Mouse (Mus musculus) intestine, embryonic 15.5 days (tissue): Measurements from ENCODE around the gene Edn3. TPM values are rescaled to one million over a fixed set of nuclear protein-coding genes. Genes with fewer than 3 reads are reported as not detected.

Experiments
- ATAC-seq: fragments of 200-750 bp; cut with Nextera tagmentation; 2 replicates; pipeline ENCODE4 v1.8.0; 2017; ENCODE audit warnings: moderate TSS enrichment, moderate library complexity
- H3K27ac ChIP-seq: fragments of 300-500 bp; sonication (generic); 2 replicates; pipeline ENCODE4 v1.5.1; 2015; ENCODE audit warnings: mild to moderate bottlenecking, inconsistent platforms
- H3K27me3 ChIP-seq: fragments of 300-500 bp; sonication (generic); replicated peaks from 2 replicates; pipeline ENCODE4 v1.6.1; 2015; ENCODE audit warnings: inconsistent platforms
- H3K36me3 ChIP-seq: fragments of 300-500 bp; sonication (generic); 2 replicates; pipeline ENCODE4 v1.6.1; 2015; ENCODE audit warnings: inconsistent platforms
- H3K4me1 ChIP-seq: fragments of 300-500 bp; sonication (generic); replicated peaks from 2 replicates; pipeline ENCODE4 v1.6.1; 2015; ENCODE audit warnings: inconsistent platforms
- H3K4me2 ChIP-seq: fragments of 300-500 bp; sonication (generic); replicated peaks from 2 replicates; pipeline ENCODE4 v1.6.1; 2015; ENCODE audit warnings: mild to moderate bottlenecking, inconsistent platforms
- H3K4me3 ChIP-seq: fragments of 300-500 bp; sonication (generic); replicated peaks from 2 replicates; pipeline ENCODE4 v1.5.1; 2015; ENCODE audit warnings: inconsistent platforms
- H3K9ac ChIP-seq: fragments of 300-500 bp; sonication (generic); 2 replicates; pipeline ENCODE4 v1.6.1; 2015; ENCODE audit warnings: inconsistent platforms
- H3K9me3 ChIP-seq: fragments of 300-500 bp; sonication (generic); 2 replicates; pipeline ENCODE4 v1.6.1; 2016; ENCODE audit warnings: inconsistent platforms
- WGBS: fragments of 180-500 bp; shearing (Covaris S2); methylation state at CpG from one replicate; pipeline ENCODE4 v1.1.7; 2015; 5-methylcytosine and 5-hydroxymethylcytosine counted together
- polyA plus RNA-seq: library from polyadenylated mRNA; unstranded; fragments of >200 nt; fragmentation: Nextera tagmentation; extraction: Ambion mirVana; gene quantifications from 2 replicates; pipeline ENCODE4 v1.2.1, GENCODE M21; 2015

Edn3 gene
- polyA plus RNA-seq, 1 experiment from 2014 or later, result 15.3 TPM

- peak overlapping the region; percentile 42; the same call in 1 of the 2 replicates for H3K27ac ChIP-seq
- H3K4me2 ChIP-seq, result peak overlapping the region; percentile 92
- H3K4me1 ChIP-seq, result 0 out of 2 replicates have a peak, but pooled peaks cover 8% of the 10 kb centered on the region
- no peaks in the 10 kb centered on the region for H3K27me3 ChIP-seq
- H3K9me3 ChIP-seq, result no peaks in the 10 kb centered on the region
- peak overlapping the region; percentile 24; the same call in 1 of the 2 replicates for H3K9ac ChIP-seq
- H3K4me3 ChIP-seq, result peak overlapping the region; percentile 52
- no peaks in the 10 kb centered on the region for H3K36me3 ChIP-seq
- ATAC-seq, result no peak; the same call in 1 of the 2 replicates
- 50% methylated on average over 6 of the region's 6 CpGs for WGBS
These were observed 1.2 kb downstream of the Edn3 start for GRCm38 (mm10) chr2:174761452-174762101.

- Histone ChIP-seq H3K4me1 (0 out of 2 replicates have a peak, but pooled peaks cover 8% of the 10 kb centered on the region), H3K36me3 (no peaks in the 10 kb centered on the region), H3K9ac (no peak overlapping the region), H3K27ac (no peak overlapping the region), H3K4me2 (peak overlapping the region; percentile 92), H3K27me3 (no peaks in the 10 kb centered on the region), H3K4me3 (no peak overlapping the region), H3K9me3 (no peaks in the 10 kb centered on the region)
- no peak for ATAC-seq
- 88% methylated on average over 2 of the region's 2 CpGs for WGBS
These were observed 1.9 kb downstream of the Edn3 start for GRCm38 (mm10) chr2:174762310-174762709.

- H3K9me3 ChIP-seq, result no peaks in the 10 kb centered on the region
- H3K4me3 ChIP-seq, result no peak overlapping the region
- H3K27ac ChIP-seq, result no peak overlapping the region
- WGBS, result 42% methylated on average over 7 of the region's 7 CpGs
- peaks cover 21% of the 10 kb centered on the region for H3K4me1 ChIP-seq
- no peak for ATAC-seq
- H3K4me2 ChIP-seq, result no peak overlapping the region
- H3K36me3 ChIP-seq, result no peaks in the 10 kb centered on the region
- no peak overlapping the region for H3K9ac ChIP-seq
- no peaks in the 10 kb centered on the region for H3K27me3 ChIP-seq
These were observed 8.6 kb downstream of the Edn3 start for GRCm38 (mm10) chr2:174768891-174769528.

- H3K27me3 ChIP-seq, result no peaks in the 10 kb centered on the region
- peaks cover 2% of the 10 kb centered on the region; the same call in 1 of the 2 replicates for H3K4me1 ChIP-seq
- no peak overlapping the region for H3K27ac ChIP-seq
- H3K9me3 ChIP-seq, result no peaks in the 10 kb centered on the region
- peak; percentile 76 for ATAC-seq
- no peak overlapping the region for H3K4me3 ChIP-seq
- no peak overlapping the region for H3K9ac ChIP-seq
- H3K4me2 ChIP-seq, result no peak overlapping the region
- H3K36me3 ChIP-seq, result no peaks in the 10 kb centered on the region
- 64% methylated on average over 10 of the region's 10 CpGs for WGBS
These were observed 14.0 kb downstream of the Edn3 start for GRCm38 (mm10) chr2:174774177-174775111.

- Histone ChIP-seq H3K27ac (no peak overlapping the region), H3K4me2 (no peak overlapping the region), H3K4me3 (no peak overlapping the region), H3K4me1 (no peaks in the 10 kb centered on the region), H3K9me3 (no peaks in the 10 kb centered on the region), H3K36me3 (no peaks in the 10 kb centered on the region), H3K9ac (no peak overlapping the region), H3K27me3 (no peaks in the 10 kb centered on the region)
- WGBS, result 67% methylated on average over 4 of the region's 4 CpGs
- ATAC-seq, result no peak
These were observed 21.6 kb downstream of the Edn3 start for GRCm38 (mm10) chr2:174782016-174782415.

- H3K9ac ChIP-seq, result no peak overlapping the region
- ATAC-seq, result no peak
These were observed 22.5 kb downstream of the Edn3 start for GRCm38 (mm10) chr2:174782880-174783279.

GRCm38 (mm10) chr2:174788830-174789229 lies 28.4 kb downstream of the Edn3 start:
- no peak for ATAC-seq
- Histone ChIP-seq H3K4me3 (no peak overlapping the region), H3K36me3 (no peaks in the 10 kb centered on the region), H3K27me3 (no peaks in the 10 kb centered on the region), H3K4me1 (no peaks in the 10 kb centered on the region), H3K27ac (no peak overlapping the region), H3K9me3 (no peaks in the 10 kb centered on the region), H3K4me2 (no peak overlapping the region), H3K9ac (no peak overlapping the region)

More at GRCm38 (mm10) chr2:174782880-174783279, 22.5 kb downstream of the Edn3 start:
- H3K9me3 ChIP-seq, result no peaks in the 10 kb centered on the region
- no peaks in the 10 kb centered on the region for H3K27me3 ChIP-seq
- WGBS, result 49% methylated on average over 5 of the region's 5 CpGs
- no peaks in the 10 kb centered on the region for H3K36me3 ChIP-seq
- H3K4me1 ChIP-seq, result no peaks in the 10 kb centered on the region
- no peak overlapping the region for H3K4me2 ChIP-seq
- no peak overlapping the region for H3K4me3 ChIP-seq
- H3K27ac ChIP-seq, result no peak overlapping the region

GRCm38 (mm10) chr2:174792436-174793125 lies 32.2 kb downstream of the Edn3 start:
- Histone ChIP-seq H3K9ac (no peak overlapping the region), H3K36me3 (no peaks in the 10 kb centered on the region), H3K27ac (no peak overlapping the region), H3K9me3 (no peaks in the 10 kb centered on the region), H3K27me3 (no peaks in the 10 kb centered on the region), H3K4me2 (no peak overlapping the region), H3K4me1 (no peaks in the 10 kb centered on the region), H3K4me3 (no peak overlapping the region)
- WGBS, result 74% methylated on average over 8 of the region's 8 CpGs
- no peak for ATAC-seq

GRCm38 (mm10) chr2:174793181-174793580 lies 32.8 kb downstream of the Edn3 start:
- no peaks in the 10 kb centered on the region for H3K27me3 ChIP-seq
- H3K36me3 ChIP-seq, result no peaks in the 10 kb centered on the region
- H3K4me2 ChIP-seq, result no peak overlapping the region
- H3K27ac ChIP-seq, result no peak overlapping the region
- H3K9me3 ChIP-seq, result no peaks in the 10 kb centered on the region
- no peak for ATAC-seq
- H3K4me3 ChIP-seq, result no peak overlapping the region
- no peak overlapping the region for H3K9ac ChIP-seq
- H3K4me1 ChIP-seq, result no peaks in the 10 kb centered on the region
- WGBS, result 93% methylated on average over 1 of the region's 1 CpGs

- no peak overlapping the region for H3K4me2 ChIP-seq
- H3K36me3 ChIP-seq, result no peaks in the 10 kb centered on the region
- no peaks in the 10 kb centered on the region for H3K9me3 ChIP-seq
- no peak overlapping the region for H3K4me3 ChIP-seq
- 87% methylated on average over 2 of the region's 2 CpGs for WGBS
- H3K27me3 ChIP-seq, result no peaks in the 10 kb centered on the region
- H3K4me1 ChIP-seq, result no peaks in the 10 kb centered on the region
- no peak overlapping the region for H3K9ac ChIP-seq
- no peak overlapping the region for H3K27ac ChIP-seq
- ATAC-seq, result no peak
These were observed 36.6 kb downstream of the Edn3 start for GRCm38 (mm10) chr2:174796998-174797397.

GRCm38 (mm10) chr2:174797495-174798068 lies 37.2 kb downstream of the Edn3 start:
- Histone ChIP-seq H3K9ac (no peak overlapping the region), H3K27ac (no peak overlapping the region), H3K36me3 (no peaks in the 10 kb centered on the region), H3K4me2 (no peak overlapping the region), H3K4me3 (no peak overlapping the region), H3K27me3 (no peaks in the 10 kb centered on the region), H3K9me3 (no peaks in the 10 kb centered on the region), H3K4me1 (no peaks in the 10 kb centered on the region)
- 84% methylated on average over 4 of the region's 4 CpGs for WGBS
- ATAC-seq, result no peak
